Mouse (Mus musculus): ENCODE measurements around the gene Trim25. TPM values are rescaled to one million over a fixed set of nuclear protein-coding genes. Genes with fewer than 3 reads are reported as not detected.

The Trim25 gene
- total and polyA plus RNA-seq, 3 experiments = 6.1 to 41.2 (median 19.5) TPM

DNA sequence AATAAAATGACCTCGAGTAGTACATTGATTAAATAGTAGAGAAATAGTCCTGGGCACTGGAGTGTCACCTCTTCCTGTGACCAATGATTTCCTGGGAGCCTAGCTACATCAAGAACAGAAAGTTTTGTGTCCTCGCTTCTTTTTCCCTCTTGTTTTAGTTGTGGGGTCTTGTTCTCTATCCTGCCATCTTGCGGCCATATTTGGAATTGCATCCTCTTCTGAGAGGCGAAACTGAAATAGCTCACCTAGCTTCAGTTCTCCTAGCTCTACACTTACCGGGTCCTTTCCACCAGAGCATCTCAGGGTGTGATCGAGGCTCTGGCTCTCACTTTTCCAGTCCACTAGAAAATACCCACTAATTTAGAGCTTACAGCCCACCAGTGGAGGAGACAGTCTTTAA, 70.1 kb downstream of the Trim25 start:
- TF ChIP-seq TCF12 (IDR thresholded peaks at IDR 0.05; ENCODE audit: low read depth, low read length) (peak; percentile 39; the same call in 1 of the 2 replicates), IRF4 (IDR thresholded peaks at IDR 0.05; ENCODE audit: low read depth, low read length) (peak; percentile 64), MEF2A (IDR thresholded peaks at IDR 0.05; ENCODE audit: borderline replicate concordance, low read depth, low read length) (0 out of 2 replicates have a peak, but pooled peaks have one; percentile 42), ZNF384 (IDR thresholded peaks at IDR 0.05; ENCODE audit: low read depth, low read length) (peak; percentile 44), ELF1 (IDR thresholded peaks at IDR 0.05; ENCODE audit: low read depth, low read length) (peak; percentile 47; the same call in 1 of the 2 replicates), JUND (conservative IDR thresholded peaks at IDR 0.05; ENCODE audit: low read depth, low read length) (0 out of 2 replicates have a peak, but pooled peaks have one; percentile 30), CTCF (conservative IDR thresholded peaks at IDR 0.05 in 1 of 2, IDR thresholded peaks at IDR 0.05 in 1 of 2; ENCODE audit: low read depth in 2 of 2, low read length in 2 of 2) (peak; percentile 89 to 99), SMC3 (IDR thresholded peaks at IDR 0.05; ENCODE audit: low read depth, low read length) (peak; percentile 84), USF1 (IDR thresholded peaks at IDR 0.05; ENCODE audit: low read depth, low read length) (no peak), POLR2AphosphoS2 (IDR thresholded peaks at IDR 0.05; ENCODE audit: low read depth, low read length) (no peak), RAD21 (IDR thresholded peaks at IDR 0.05; ENCODE audit: low read depth, low read length) (peak; percentile 60), ZMIZ1 (IDR thresholded peaks at IDR 0.05; ENCODE audit: low read depth, low read length) (no peak)
- H3K4me1 ChIP-seq (ENCODE audit: control insufficient read depth in 1 of 2, insufficient read depth in 2 of 2) = peaks cover 0 to 35% of the 10 kb centered on the region in 2 experiments; a peak in 2 of 4 replicates
- no peak overlapping the region for H3K9ac ChIP-seq (ENCODE audit: insufficient read depth, low read depth)
- H3K4me2 ChIP-seq (ENCODE audit: insufficient read depth, low read depth, poor library complexity, severe bottlenecking) = peak overlapping the region; percentile 67
- H3K4me3 ChIP-seq (replicated peaks in 1 of 3; ENCODE audit: low read depth in 2 of 3, low read length in 2 of 3, poor library complexity in 1 of 3) = no peak overlapping the region
- peak; percentile 91 for DNase-seq (ENCODE audit: extremely low read depth)
- dilution Hi-C loops (cut with MboI; ENCODE audit: extremely low pct_ligation_motif_present, extremely low pct_unique_long_range_greater_than_20kb, low sequenced_read_pairs) = no loop called here
- H3K79me2 ChIP-seq (replicated peaks; ENCODE audit: control insufficient read depth, extremely low read depth, insufficient read depth, poor library complexity, severe bottlenecking) = no peaks in the 10 kb centered on the region
- H3K9me3 ChIP-seq (replicated peaks; ENCODE audit: low read length) = peaks cover 3% of the 10 kb centered on the region
- no peaks in the 10 kb centered on the region for H3K36me3 ChIP-seq (replicated peaks in 1 of 2; ENCODE audit: control insufficient read depth in 1 of 2, insufficient read depth in 1 of 2, low read length in 1 of 2)
- in situ Hi-C loops (cut with MboI; ENCODE audit: low pct_ligation_motif_present, low pct_unique_long_range_greater_than_20kb, low sequenced_read_pairs) = no loop called here
- no peaks in the 10 kb centered on the region for H3K27me3 ChIP-seq (replicated peaks)
- H3K27ac ChIP-seq (ENCODE audit: insufficient read depth, low read depth) = no peak overlapping the region

Other genes with a start within 250 kb of the Trim25 start
- 46.4 and 57.6 TPM in 2 replicates for gene Akap1, start 134.8 kb upstream of the Trim25 start, total RNA-seq (2012; rRNA removed)
- gene Akap1, start 134.8 kb upstream of the Trim25 start, total RNA-seq (2014; rRNA removed) = 47.5 and 51.6 TPM in 2 replicates
- 53.4 and 54.8 TPM in 2 replicates for gene Akap1, start 134.8 kb upstream of the Trim25 start, polyA plus RNA-seq (2012; ENCODE audit: insufficient read length, low read depth)
- 98.9 and 121 TPM in 2 replicates for gene Scpep1, start 43.9 kb upstream of the Trim25 start, total RNA-seq (2012; rRNA removed)
- 84.5 and 101 TPM in 2 replicates for gene Scpep1, start 43.9 kb upstream of the Trim25 start, total RNA-seq (2014; rRNA removed)
- 202 and 210 TPM in 2 replicates for gene Scpep1, start 43.9 kb upstream of the Trim25 start, polyA plus RNA-seq (2012; ENCODE audit: insufficient read length, low read depth)
- not detected in 2 replicates for gene Elobl, start 32.4 kb upstream of the Trim25 start, total RNA-seq (2012; rRNA removed)
- not detected in 2 replicates for gene Elobl, start 32.4 kb upstream of the Trim25 start, total RNA-seq (2014; rRNA removed)
- not detected in 2 replicates for gene Elobl, start 32.4 kb upstream of the Trim25 start, polyA plus RNA-seq (2012; ENCODE audit: insufficient read length, low read depth)
- gene Coil, start 29.1 kb upstream of the Trim25 start, total RNA-seq (2012; rRNA removed) = 28.5 and 33.0 TPM in 2 replicates
- gene Coil, start 29.1 kb upstream of the Trim25 start, total RNA-seq (2014; rRNA removed) = 37.4 and 41.3 TPM in 2 replicates
- 35.2 and 35.4 TPM in 2 replicates for gene Coil, start 29.1 kb upstream of the Trim25 start, polyA plus RNA-seq (2012; ENCODE audit: insufficient read length, low read depth)
- gene Dgke, start 67.5 kb downstream of the Trim25 start, total RNA-seq (2012; rRNA removed) = 4.8 and 5.8 TPM in 2 replicates
- gene Dgke, start 67.5 kb downstream of the Trim25 start, total RNA-seq (2014; rRNA removed) = 13.4 and 14.3 TPM in 2 replicates
- 15.0 and 17.0 TPM in 2 replicates for gene Dgke, start 67.5 kb downstream of the Trim25 start, polyA plus RNA-seq (2012; ENCODE audit: insufficient read length, low read depth)
- gene Gm525, start 74.5 kb downstream of the Trim25 start, total RNA-seq (2012; rRNA removed) = 0.34 and 0.46 TPM in 2 replicates
- not detected in 2 replicates for gene Gm525, start 74.5 kb downstream of the Trim25 start, total RNA-seq (2014; rRNA removed)
- 0.83 TPM in 1 of 2 replicates, not detected in the other for gene Gm525, start 74.5 kb downstream of the Trim25 start, polyA plus RNA-seq (2012; ENCODE audit: insufficient read length, low read depth)